Mouse (Mus musculus) urinary bladder, postnatal 36 days (tissue): Measurements from ENCODE around the gene LTO1.
"Not testable (repeated sequence)": the region's sequence is repeated elsewhere in the genome, so short reads cannot be mapped to it uniquely, and the experiment has no call there.

Source experiments
- DNase-seq, 2 experiments: peaks; one replicate each; pipeline ENCODE4 v3.0.0; 2022; ENCODE audit warnings: low spot score in 2 of 2, mixed read lengths in 1 of 2

LTO1 gene

DNA sequence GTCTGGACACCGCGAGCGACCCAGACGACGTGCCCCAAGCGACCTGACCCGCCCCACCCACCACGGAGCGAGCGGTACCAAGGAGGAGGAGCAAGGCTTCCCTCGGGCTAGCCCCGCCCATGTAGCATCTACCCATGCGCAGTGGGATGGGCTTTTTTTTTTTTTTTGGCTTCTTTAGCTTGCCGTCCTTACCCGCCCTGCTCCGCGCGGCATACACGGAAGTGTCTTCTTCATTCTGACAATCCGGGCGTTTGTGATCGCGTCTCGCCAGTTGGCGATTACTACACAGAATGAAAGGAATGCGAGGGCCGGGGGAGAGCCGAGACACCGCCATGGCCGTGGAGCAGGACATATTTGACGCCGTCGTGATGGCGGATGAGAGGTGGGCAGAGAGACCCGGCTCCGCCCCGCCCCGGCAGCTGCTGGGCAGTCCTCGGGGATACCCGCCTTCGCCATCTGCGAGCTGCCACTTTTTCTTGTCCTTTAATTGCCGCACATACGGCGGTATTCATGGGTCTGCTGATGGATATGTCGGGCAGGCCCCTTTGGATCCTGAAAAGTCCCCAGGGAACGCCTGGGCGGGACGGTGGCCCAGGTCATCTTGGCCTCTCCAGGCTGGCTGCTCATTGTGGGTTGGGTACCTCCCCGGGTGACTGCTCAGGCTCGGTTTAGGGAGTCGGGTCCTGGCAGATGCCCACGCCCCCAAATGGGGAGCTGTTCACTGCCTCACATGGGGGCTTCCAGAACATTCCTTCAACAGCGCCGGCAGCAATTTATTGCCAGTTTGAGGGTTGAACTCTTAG lies at the start of gene LTO1:
Gene LTO1 (plus strand): TSS at position 153 of the 803 bp plus-strand sequence.
- peak; percentile 85 to 89 for DNase-seq

DNA sequence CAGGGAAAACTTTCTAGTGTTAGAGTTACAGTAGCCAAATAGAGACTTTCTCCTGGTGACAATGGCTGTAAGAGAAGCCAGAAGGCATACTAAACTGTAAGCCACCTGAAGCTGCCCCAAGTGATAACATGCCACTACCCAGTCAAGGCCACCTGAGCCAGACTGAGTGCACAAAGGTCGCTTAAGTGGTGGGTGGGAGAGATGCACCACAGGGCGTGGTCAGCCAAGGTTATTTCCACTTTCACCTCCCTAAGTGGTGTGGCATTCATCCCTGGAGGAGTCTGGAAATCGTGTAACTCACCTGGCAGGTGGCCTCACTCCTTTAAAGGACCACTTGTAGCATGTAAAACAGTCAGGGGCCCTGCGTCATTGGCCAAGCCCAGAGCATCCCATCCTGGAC lies 47.7 kb upstream of the LTO1 start:
- DNase-seq, result no peak

DNA sequence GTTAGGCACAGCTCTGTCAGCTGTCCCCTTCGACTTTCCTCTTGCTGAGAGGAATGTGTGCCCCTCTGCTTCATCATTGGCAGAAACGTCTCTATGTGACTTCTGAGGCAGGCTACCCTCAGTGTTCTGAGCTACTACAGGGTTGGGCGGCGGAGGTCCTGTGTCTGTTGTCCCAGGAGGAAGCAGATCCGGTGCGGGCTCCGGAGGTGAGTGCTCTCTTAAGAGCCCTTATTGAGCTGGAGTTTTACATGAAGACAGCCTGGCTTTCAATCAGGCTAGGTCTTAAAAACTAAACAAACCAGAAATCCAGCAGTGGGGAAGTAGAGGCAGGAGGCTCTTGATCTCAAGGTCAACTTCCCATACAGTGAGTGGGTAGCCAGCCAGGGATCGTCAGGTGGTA lies 47.3 kb upstream of the LTO1 start:
- DNase-seq, result no peak

DNA sequence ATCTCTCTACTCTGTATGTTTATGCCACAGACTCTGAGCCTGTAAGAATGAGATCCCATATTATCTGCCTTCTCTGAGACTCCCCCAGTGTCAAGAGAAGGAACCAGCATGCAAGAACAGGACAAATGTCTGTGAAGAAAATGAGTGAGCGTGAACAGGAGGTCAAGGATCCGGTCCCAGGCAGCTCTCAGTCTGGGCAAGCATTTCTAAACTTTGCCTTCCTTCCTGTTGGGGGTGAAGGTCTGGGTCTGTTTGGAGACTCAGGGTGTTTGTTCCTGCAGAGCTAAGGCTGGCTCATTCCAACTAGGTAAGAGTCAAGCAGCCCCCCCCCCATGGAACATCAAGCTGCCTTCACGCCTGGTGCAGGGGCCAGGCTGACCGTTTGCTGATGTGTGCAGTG lies 42.5 kb upstream of the LTO1 start:
- DNase-seq, result no peak

DNA sequence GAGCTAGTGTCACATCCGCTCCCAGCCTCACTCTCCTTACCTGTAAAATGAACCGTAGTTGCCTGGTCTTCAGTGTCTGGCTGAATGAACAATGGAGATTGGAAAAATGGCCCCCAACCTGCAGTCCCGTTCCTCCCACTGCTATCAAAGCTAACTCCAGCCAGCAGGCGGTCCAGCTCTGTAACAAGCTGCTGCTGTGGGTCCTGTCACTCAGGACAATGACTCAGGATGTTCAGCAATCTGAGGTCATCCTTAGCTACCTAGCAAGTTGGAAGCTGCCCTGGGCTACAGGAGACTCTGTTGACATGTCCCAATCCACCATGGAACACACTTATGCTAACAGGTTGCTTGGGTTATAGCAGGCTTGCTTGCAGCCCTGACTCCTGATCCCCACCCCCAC lies 41.7 kb upstream of the LTO1 start:
- no peak for DNase-seq

DNA sequence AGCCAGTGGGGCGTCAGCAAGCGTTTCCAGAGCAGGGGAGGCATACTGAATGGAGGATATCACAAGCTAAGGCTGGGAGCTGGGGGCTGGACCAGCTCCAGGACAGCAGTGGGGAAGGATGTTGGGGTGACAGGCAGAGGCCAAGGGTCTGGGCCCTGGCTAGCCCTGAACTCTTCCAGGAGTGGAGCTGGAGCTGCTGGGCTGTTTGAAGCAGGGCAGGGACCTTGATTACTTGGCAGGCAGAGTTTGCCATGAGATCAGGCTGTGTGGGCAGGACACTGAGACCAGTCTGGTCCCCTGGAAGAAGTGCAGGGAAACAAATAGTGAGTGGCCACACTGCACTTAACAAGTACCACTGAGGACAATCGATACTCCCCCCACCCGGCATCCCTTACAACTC lies 40.7 kb upstream of the LTO1 start:
- DNase-seq, result no peak

DNA sequence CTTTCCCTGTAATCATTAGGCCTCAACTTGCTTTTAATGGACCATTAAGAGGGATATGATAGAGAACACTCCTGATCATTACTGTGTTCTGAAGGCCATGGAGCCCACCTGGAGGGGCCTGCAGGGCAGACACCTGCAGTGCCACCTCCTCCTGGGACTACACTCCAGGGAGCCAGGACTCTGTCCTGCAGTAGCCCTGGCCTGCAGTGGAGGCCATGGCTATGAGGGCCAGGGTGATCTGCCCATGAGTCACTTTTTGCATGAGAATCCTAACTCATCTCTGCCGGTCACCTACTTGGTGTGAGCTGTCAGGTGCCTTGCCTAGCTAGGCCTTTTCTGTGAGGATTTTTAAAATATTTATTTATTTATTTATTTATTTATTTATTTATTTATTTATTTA lies 36.5 kb upstream of the LTO1 start:
- no peak for DNase-seq

DNA sequence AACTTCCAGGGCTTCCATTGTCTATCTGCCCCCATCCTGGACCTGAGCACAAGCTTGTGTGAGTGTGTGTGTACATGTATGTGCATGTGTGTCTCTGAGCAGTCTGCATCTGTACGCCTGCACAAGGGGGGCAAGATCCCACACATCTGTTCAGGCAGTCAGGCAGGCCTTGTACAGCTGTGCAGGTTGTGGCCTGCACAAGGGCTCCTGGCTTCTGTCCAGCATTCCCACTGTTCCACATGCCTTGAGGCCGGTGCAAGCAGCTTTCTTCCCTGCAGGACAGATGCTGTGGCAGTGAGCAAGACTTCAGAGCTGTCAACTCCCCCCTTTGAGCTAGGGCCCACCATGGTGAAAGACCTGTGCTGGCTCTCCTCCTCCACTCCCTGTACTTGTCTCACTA lies 31.8 kb upstream of the LTO1 start:
- no peak for DNase-seq

DNA sequence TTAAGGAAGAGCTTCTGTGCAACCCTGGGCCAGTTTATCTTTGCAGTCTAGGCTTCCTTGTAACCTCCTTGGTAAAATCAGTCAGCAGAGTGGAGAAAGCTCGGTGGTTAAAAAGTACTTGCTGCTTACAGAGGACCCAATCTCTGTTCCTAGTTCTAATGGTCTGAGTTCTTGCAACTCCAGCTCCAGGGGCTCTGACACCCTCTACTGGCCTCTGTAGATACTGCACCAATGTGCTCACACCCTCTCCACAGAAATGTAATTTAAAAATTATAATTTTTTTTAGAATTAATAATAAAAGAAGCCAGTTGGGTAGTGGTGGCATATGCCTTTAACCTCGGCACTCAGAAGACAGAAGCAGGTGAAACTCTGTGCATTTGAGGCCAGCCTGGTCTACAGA lies 27.2 kb upstream of the LTO1 start:
- DNase-seq, result no peak

DNA sequence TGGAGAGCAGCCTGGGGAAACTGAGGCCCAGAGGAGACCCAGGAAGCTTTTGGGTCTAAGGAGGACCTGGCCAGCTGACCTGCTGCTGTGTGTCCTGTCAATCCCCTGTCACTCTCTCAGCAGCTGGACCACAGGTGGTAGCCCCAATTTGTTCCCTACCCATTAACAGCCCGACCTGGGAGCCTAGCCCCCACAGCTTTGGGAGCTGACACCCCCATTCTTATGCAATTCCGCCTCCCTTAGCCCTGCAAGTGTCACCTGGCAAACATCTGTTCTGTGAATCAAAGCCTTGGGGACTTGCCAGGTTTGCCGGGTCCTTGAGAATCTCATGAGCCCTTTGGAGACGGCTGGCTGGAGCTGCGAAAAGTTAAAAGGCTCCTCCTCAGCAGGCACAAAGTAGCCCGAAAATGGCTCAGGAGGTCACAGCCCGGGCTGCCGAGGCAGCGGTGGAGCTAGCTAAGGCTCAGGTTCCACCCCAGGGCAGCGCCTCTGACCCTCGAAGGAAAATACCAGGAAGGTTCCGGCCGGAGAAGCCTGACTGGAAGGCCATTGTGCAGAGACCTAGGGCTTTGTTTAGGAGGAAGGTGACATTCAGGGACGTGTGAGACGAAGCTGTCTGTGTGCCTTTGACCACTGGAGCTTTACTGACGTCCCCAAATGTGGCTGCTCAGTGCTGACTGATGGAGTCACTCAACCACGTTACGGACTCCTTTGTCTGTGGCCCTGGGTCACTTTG lies 26.2 kb upstream of the LTO1 start:
- no peak for DNase-seq

DNA sequence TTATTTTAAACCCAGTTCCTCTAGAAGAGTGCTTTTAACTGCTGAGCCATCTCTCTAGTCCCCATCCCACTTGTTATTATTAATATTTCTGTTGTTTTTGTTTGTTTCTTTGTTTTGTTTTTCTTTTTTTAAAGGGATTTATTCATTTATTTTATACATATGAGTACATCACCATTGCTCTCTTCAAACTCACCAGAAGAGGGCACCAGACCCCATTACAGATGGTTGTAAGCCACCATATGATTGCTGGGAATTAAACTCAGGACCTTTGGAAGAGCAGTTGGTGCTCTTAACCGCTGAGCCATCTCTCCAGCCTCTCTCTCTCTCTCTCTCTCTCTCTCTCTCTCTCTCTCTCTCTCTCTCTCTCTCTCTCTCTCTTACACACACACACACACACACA lies 24.2 kb upstream of the LTO1 start:
- DNase-seq, result not testable (repeated sequence)

DNA sequence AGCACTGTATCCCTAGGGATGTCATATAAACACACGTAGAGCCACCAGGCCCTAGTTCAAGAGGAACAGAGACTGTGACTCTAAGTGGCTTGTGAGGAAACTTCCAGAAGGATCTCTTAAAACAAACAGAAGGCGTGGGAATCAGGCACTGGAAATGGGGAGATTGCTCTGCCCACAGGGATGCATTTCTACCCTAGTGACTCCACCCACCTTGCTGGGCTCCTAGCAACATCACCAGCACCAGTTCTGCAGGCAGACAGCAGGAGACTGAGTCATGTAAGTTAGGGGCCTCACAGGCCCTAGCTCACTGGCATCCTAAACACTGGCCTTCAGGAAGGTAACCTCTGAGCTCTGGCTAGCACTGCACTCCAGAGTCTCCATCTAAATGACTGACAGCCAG lies 23.0 kb upstream of the LTO1 start:
- no peak for DNase-seq

DNA sequence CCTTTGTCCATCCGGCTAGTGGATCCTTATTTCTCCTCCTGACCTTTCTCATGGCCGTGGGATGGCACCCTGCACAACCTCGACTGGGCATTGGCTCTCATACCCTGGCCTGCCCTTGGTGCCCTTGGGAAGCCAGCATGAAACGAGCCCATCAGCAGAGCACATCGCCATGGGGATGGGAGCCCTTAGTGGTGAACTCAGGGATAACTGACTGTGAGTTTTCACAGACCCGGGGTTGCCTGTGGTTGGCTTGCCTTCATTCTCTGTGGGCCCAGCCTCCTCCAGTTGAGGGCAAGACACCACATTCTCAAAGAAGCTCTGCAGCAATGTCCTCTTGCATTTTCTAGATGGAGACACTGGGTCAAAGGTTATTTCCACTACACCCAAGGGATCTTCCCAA lies 22.6 kb upstream of the LTO1 start:
- no peak for DNase-seq

DNA sequence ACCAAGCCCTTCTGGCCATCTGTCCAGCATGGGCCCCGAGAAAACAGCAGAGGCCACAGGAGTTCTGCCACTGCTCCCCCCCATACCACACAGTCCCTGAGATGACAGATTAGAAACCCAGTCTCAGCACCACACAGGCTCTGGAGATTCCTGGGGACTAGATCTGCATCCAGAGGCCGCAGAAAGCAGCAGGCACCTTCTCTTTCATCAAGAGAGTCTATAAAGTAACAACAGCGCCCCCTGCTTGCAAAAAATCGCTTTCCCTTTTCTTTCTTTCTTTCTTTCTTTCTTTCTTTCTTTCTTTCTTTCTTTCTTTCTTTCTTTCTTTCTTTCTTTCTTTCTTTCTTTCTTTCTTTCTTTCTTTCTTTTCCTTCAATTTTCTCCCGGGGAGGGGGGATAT lies 20.7 kb upstream of the LTO1 start:
- peak in 1 of 2 experiments; percentile 13 for DNase-seq

DNA sequence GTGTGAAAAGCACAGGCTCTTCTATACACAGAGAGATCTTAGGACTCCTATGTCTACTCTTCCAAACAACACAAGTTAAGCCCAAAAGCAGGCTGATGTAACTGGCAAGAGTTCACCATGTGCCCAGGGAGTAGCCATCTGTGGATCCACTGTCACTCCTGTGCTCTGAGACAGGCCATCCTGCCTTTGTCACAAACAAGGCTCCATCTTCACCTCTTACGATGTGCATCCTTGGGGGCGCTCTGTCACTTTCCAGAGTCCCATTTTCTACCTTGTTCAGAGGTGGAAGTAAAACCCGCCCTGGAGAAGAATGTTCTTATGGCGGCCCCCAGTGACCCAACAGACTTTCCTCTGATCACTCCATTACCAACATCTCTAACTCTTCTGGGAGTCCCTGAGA lies 20.2 kb upstream of the LTO1 start:
- DNase-seq, result no peak

DNA sequence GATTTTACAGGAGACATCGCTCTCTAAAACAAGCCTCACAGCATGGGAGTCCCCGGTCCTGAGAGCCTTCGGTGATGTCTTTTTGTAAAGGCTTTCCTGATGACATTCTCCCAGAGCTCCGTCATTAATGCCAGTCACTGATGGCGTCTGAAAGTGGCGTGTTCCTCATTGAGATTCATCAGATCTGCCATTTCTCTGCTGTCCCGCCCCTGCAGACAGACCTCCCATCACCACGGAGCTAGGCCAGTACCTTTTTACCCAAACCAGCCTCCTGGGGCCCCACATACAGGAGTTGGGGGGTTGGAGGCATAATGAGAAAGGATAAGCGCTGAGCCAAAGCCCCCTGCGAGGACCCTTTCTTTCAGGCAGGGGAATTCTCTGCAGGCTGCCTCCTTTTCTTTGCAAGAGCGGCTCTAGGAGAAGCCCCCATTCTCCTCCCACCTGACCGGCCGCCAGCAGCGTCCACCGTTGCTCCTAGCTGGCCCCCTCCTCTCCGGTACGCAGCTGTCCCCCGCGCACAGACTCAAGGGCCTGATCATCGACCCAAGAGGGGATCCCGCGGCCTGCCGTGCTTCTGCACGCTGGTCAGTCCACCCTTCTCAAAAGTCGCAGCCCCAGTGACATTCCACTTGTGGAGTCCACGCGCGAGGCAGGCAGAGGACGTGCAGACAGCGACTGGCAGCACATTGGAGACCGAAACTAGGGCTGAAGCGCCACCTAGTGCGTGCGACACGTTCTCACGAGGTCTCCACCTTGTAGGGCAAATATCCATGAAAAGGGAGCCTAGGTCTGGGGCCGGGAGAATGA lies 19.4 kb upstream of the LTO1 start:
- peak; percentile 49 to 67 for DNase-seq

DNA sequence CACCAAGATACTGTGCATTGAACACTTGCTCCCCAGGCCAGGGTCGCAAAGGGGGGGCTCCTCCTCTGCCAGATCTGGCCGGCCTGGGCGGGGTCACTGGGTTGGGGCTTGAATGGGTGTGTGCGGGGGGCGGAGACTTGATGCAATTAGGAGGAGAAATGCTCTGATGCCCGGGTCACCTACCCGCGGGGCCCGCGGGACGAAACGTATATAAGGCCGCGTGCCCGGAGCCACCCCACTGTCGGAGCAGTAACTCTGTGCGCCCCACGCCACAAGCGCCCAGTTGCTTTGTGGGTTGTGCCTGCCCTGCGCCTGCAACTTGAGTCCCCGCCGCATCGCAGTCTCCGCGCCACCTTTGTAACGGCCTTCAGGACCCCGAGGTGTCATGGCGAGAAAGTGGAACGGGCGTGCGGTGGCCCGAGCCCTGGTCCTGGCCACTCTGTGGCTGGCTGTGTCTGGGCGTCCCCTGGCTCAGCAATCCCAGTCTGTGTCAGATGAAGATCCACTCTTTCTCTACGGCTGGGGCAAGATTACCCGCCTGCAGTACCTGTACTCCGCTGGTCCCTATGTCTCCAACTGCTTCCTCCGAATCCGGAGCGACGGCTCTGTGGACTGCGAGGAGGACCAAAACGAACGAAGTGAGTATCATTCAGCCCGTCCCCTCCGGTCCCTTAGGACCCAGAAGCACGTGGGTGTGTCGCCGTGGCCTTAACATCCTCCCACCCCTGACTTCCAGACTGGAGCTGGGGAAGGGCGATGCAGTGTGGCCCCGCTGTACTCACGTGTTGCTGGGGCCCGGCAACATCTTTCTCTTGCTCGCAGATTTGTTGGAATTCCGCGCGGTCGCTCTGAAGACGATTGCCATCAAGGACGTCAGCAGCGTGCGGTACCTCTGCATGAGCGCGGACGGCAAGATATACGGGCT lies 18.3 kb upstream of the LTO1 start, which contains the start of gene Fgf15:
Gene Fgf15 (plus strand): TSS at position 238 of the 925 bp plus-strand sequence.
- DNase-seq, result no peak

DNA sequence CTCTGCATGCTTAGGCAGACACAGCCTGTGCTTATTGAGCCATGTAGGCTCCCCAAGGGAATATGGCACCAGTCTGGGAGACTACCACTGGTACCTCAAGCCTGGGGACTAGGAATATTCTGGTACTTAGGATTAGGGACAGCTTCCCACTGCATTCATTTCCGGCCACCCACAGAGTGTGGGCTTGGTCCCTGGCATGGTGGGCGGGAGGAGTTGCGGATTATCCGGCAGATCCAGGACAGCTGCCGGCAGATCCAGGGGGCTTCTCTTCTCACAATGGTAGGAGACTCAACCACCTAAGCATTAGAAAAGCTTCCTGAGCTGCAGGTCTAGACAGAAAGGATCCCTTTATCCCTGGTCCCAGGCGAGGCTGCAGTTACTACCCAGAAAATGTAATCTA lies 16.4 kb upstream of the LTO1 start:
- DNase-seq, result no peak

DNA sequence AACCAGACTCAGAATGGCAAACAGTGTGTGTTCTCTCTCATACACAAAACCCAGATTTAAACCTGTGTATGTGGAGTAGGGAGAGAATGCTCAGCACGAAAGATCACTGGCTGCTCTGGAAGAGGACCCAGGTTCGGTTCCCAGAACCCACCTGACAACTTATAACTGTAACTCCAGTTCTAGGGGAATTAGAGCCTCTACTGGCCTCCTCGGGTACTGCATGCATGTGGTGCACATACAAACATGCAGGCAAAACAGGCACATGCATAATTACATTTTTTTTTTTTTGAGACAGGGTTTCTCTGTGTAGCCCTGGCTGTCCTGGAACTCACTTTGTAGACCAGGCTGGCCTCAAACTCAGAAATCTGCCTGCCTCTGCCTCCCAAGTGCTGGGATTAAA lies 9.4 kb upstream of the LTO1 start:
- not testable (repeated sequence) for DNase-seq

DNA sequence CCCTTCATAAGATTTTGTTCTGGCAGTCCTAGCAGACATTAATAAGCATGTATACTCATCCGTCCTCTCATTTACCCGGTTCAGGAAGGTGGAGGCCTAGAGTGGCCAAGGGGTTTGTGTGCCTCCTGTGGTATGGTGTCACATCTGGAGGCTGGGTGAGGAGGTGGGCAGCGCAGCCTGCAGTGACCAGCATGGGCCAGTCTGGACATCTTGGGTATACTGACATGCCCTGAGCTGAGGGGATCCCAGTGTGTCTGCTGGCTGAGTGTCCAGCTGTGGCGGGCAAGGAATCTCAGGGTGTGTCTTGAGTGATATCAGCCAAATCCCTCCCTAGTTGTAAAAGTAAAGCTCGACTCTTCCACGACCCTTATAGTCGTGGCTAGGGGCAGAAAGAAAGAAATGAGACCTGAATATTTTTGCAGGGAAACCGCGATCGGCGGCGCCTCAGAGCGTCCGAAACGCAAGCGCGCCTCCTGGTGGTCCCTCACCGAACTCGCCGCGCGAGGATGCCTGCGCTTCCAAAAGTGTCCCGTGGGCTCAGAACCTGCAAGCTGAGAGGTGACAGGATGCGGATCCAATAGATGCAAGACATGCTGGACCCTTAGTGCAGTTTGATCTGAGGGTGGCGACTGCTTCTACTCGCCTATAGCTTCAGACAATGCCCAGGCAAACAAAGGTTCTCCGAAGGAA lies 8.0 kb upstream of the LTO1 start:
- DNase-seq, result peak in 1 of 2 experiments; percentile 39

DNA sequence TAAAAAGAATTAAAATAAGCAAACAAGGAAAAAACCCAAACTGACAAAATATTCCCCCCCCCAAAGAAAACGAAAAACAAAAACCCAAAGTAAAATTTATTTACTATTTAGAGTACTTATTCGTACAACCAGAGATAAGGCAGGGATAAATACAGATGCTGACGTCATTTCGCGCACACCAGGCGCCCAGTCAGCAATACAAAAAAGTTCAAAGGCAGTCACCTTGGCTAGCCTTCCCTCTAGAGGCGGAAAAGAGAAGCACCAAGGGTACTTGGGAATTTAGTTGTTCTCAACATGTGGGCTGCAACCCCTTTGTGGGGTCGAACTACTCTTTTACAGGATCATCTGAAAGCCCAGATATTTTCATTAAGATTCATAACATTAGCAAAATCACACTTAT lies 7.1 kb upstream of the LTO1 start:
- no peak for DNase-seq
